Mouse (Mus musculus) thymus, adult 2 months (tissue): Measurements from ENCODE around the gene Ddx27. TPM values are rescaled to one million over a fixed set of nuclear protein-coding genes. Genes with fewer than 3 reads are reported as not detected.
A peak's percentile ranks its signal among the peaks of the same experiment; 100 is the strongest.
"Not testable (repeated sequence)": the region's sequence is repeated elsewhere in the genome, so short reads cannot be mapped to it uniquely, and the experiment has no call there.

Experiments
- DNase-seq: peaks from one replicate; pipeline ENCODE4 v3.0.0; 2021
- H3K27ac ChIP-seq: fragments of 200-500 bp; 2 replicates; pipeline ENCODE4 v1.5.1; 2012; ENCODE audit warnings: low read length, control low read depth; ENCODE audit not compliant: control insufficient read depth, insufficient read depth
- H3K27me3 ChIP-seq: fragments of 200-500 bp; 2 replicates; pipeline ENCODE4 v1.6.1; 2012; ENCODE audit warnings: mild to moderate bottlenecking, low read length, moderate library complexity, mixed read lengths; ENCODE audit not compliant: control insufficient read depth, insufficient read depth
- H3K36me3 ChIP-seq: fragments of 200-500 bp; 2 replicates; pipeline ENCODE4 v1.6.1; 2012; ENCODE audit warnings: mild to moderate bottlenecking, low read length, moderate library complexity; ENCODE audit not compliant: control insufficient read depth, insufficient read depth
- H3K4me1 ChIP-seq: fragments of 200-500 bp; replicated peaks from 2 replicates; pipeline ENCODE4 v1.6.1; 2012; ENCODE audit warnings: low read length; ENCODE audit not compliant: control insufficient read depth, insufficient read depth
- H3K4me3 ChIP-seq: fragments of 200-500 bp; 2 replicates; pipeline ENCODE4 v1.5.1; 2012; ENCODE audit warnings: mild to moderate bottlenecking, low read length, control low read depth, moderate library complexity; ENCODE audit not compliant: control insufficient read depth, insufficient read depth
- CTCF ChIP-seq: fragments of 200-500 bp; IDR thresholded peaks from 2 replicates; pipeline ENCODE4 v1.5.1; 2012; ENCODE audit warnings: mild to moderate bottlenecking, control low read depth, low read length, moderate library complexity, borderline replicate concordance; ENCODE audit not compliant: control insufficient read depth, poor library complexity, insufficient read depth; ENCODE audit errors: extremely low read depth
- POLR2A ChIP-seq: fragments of 200-500 bp; IDR thresholded peaks from 2 replicates; pipeline ENCODE4 v1.6.1; 2012; ENCODE audit warnings: mild to moderate bottlenecking, low read length, control low read depth, moderate library complexity; ENCODE audit not compliant: control insufficient read depth, poor library complexity, insufficient read depth; ENCODE audit errors: extremely low read depth
- WGBS: fragments of 180-500 bp; shearing (Covaris S2); methylation state at CpG from one replicate; pipeline ENCODE4 v1.1.7; 2018; 5-methylcytosine and 5-hydroxymethylcytosine counted together
- polyA plus RNA-seq: library from polyadenylated mRNA; depleted of rRNA; stranded (reverse); fragments of >200 nt; gene quantifications from 2 replicates; pipeline ENCODE4 v1.2.3, GENCODE M21; 2012

Ddx27 gene
- polyA plus RNA-seq, 1 experiment = 46.0 TPM

DNA sequence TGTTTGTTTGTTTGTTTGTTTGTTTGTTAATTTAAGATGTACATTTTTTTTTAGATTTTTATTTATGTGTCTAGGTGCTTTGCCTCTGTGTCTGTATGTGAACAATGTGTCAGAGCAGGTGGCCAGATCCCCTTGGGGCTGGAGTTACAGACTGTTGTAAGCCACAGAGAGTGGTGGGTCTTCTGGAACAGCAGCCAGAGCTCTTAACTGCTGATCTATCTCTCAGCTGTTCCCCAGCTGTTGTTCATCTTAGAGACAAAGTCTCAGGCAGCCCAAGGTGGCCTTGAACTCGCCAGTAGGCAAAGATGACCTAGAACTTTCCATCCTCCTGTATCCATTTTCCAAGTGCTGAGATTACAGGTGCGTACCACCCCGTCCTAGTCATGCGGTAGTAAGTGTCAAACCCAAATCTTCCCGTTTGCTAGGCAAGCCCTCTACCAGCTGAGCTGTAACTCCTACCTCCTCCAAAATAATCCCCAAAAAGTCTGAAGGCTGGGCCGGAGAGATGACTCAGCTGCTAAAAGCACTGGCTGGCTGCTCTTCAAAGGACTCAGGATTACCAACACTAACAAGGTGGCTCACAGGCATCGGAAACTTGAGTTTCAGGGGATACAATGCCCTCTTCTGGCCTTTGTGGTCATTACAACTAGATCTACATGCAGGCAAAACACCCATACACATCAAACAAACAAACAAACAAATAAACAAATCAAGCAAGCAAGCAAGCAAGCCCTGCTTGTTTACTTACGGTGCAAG lies 10.7 kb upstream of the Ddx27 start:
- H3K36me3 ChIP-seq = no peaks in the 10 kb centered on the region
- H3K27ac ChIP-seq = no peak overlapping the region
- H3K4me3 ChIP-seq = no peak overlapping the region
- TF ChIP-seq POLR2A (no peak), CTCF (no peak)
- H3K4me1 ChIP-seq = no peaks in the 10 kb centered on the region
- 49% methylated on average over 8 of the region's 8 CpGs for WGBS
- DNase-seq = peak; percentile 73
- H3K27me3 ChIP-seq = no peaks in the 10 kb centered on the region

GRCm38 (mm10) chr2:167006355-167006754 lies 8.6 kb upstream of the Ddx27 start:
- Histone ChIP-seq H3K27me3 (no peaks in the 10 kb centered on the region), H3K4me1 (no peaks in the 10 kb centered on the region), H3K27ac (no peak overlapping the region), H3K36me3 (no peaks in the 10 kb centered on the region), H3K4me3 (no peak overlapping the region)
- TF ChIP-seq CTCF (no peak), POLR2A (no peak)
- no peak for DNase-seq
- 99% methylated on average over 2 of the region's 2 CpGs for WGBS

DNA sequence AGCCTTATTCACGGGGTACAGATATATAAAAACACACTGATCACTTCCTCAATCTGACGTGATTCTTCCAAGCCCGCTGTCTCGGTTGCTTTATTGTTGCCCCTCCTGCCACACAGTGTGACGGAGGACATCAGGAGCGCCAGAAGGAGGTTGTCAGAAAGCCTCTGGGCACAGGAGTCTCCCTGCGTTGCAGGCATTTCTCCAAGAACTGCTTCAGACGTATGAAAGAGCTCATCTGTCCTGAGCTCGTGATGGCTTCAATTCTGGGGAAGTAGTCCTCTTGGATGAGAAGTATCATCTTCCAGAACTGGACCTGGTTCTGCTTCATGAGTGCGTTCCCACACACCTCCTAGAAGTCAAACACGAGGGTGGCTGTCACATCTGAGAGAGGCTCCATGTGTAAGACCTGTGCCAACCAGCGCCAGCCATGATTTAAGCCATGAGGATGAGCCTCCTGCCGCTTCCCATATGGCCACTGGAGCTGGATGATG lies 7.9 kb upstream of the Ddx27 start:
- no peak overlapping the region for H3K4me3 ChIP-seq
- no peak for TF ChIP-seq POLR2A
- no peak for TF ChIP-seq CTCF
- no peaks in the 10 kb centered on the region for H3K27me3 ChIP-seq
- no peak overlapping the region for H3K27ac ChIP-seq
- WGBS = 57% methylated on average over 13 of the region's 13 CpGs
- H3K4me1 ChIP-seq = no peaks in the 10 kb centered on the region
- no peak for DNase-seq
- H3K36me3 ChIP-seq = no peaks in the 10 kb centered on the region

GRCm38 (mm10) chr2:167007565-167007964 lies 7.4 kb upstream of the Ddx27 start:
- H3K27ac ChIP-seq = not testable (repeated sequence)

DNA sequence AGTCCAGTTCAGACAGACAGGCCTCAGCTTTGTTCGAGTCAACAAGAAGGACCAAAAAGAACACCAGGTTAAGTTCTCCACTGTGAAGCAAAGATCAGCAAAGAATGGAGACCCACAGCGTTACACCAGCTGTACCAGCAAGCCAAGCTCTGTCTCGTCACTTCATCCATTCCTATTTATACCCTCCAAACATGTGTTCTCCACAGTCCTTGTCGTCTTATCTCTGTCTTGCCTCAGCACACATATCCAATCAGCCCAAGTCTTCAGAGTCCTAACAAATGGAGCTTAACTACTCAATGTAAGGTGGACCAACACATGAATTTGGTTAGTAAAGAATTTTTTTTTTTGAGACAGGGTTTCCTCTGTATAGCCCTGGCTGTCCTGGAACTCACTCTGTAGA lies 5.5 kb upstream of the Ddx27 start:
- H3K27ac ChIP-seq = no peak overlapping the region
- no peaks in the 10 kb centered on the region for H3K4me1 ChIP-seq
- H3K4me3 ChIP-seq = no peak overlapping the region
- no peaks in the 10 kb centered on the region for H3K36me3 ChIP-seq
- WGBS = 95% methylated on average over 4 of the region's 4 CpGs
- no peaks in the 10 kb centered on the region for H3K27me3 ChIP-seq
- DNase-seq = no peak
- TF ChIP-seq POLR2A = no peak
- TF ChIP-seq CTCF = no peak

More at GRCm38 (mm10) chr2:167007565-167007964, 7.4 kb upstream of the Ddx27 start:
- 57% methylated on average over 4 of the region's 4 CpGs for WGBS
- not testable (repeated sequence) for H3K4me3 ChIP-seq, H3K4me1 ChIP-seq, H3K36me3 ChIP-seq, H3K27me3 ChIP-seq, DNase-seq

DNA sequence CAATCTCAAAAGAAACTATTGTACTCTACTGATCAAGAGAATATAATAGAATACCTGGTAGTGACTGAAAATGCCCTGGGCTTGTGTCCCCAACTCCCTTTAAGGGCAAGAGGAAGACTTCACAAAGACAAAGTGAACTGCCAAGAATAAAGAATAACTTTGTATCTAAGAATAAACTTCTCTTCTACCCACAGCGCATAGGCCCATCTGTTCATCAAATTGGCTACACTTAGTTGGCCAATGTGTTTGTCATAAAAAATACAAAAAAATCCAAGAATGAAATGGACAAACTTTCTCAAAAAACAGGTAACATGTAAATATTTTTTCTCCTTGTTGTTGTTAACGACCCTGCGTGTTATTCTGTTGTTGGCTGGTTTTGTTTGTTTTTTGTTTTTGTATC lies 4.4 kb upstream of the Ddx27 start:
- no peak for DNase-seq
- Histone ChIP-seq H3K4me1 (peaks cover 1% of the 10 kb centered on the region), H3K27ac (no peak overlapping the region), H3K36me3 (no peaks in the 10 kb centered on the region), H3K27me3 (no peaks in the 10 kb centered on the region), H3K4me3 (no peak overlapping the region)
- WGBS = 95% methylated on average over 3 of the region's 3 CpGs
- no peak for TF ChIP-seq POLR2A
- TF ChIP-seq CTCF = no peak

- under 1% methylated on average over 21 of the region's 21 CpGs for WGBS
- H3K27ac ChIP-seq = no peak overlapping the region
Measured at GRCm38 (mm10) chr2:167015382-167015718, 357 bp downstream of the Ddx27 start.

More at GRCm38 (mm10) chr2:167015382-167015718, 357 bp downstream of the Ddx27 start:
- H3K4me1 ChIP-seq = peaks cover 11% of the 10 kb centered on the region
- peaks cover 16% of the 10 kb centered on the region for H3K36me3 ChIP-seq
- H3K27me3 ChIP-seq = no peaks in the 10 kb centered on the region
- TF ChIP-seq POLR2A (no peak; the same call in 1 of the 2 replicates), CTCF (no peak)
- DNase-seq = no peak
- H3K4me3 ChIP-seq = peak overlapping the region; percentile 66
